Mouse (Mus musculus) bone marrow, adult 2 months (tissue): Measurements from ENCODE around the gene Zfp346.

ENCODE experiments used
- CTCF ChIP-seq: fragments of 200-500 bp; IDR thresholded peaks from 2 replicates; pipeline ENCODE4 v1.5.1; 2011; ENCODE audit warnings: low read length, control low read depth; ENCODE audit not compliant: control insufficient read depth, insufficient read depth
- POLR2A ChIP-seq: fragments of 200-500 bp; IDR thresholded peaks from 2 replicates; pipeline ENCODE4 v1.6.1; 2011; ENCODE audit warnings: low read depth, mild to moderate bottlenecking, control low read depth, low read length, borderline replicate concordance; ENCODE audit not compliant: control insufficient read depth

GRCm38 (mm10) chr13:55135382-55135781 lies 30.3 kb downstream of the Zfp346 start:
- TF ChIP-seq CTCF: peak; percentile 41
- no peak for TF ChIP-seq POLR2A
